Mouse (Mus musculus): ENCODE data around the gene Retreg1. TPM values are rescaled to one million over a fixed set of nuclear protein-coding genes. Genes with fewer than 3 reads are reported as not detected.

The Retreg1 gene
- total RNA-seq, 1 experiment = 7.1 TPM

DNA sequence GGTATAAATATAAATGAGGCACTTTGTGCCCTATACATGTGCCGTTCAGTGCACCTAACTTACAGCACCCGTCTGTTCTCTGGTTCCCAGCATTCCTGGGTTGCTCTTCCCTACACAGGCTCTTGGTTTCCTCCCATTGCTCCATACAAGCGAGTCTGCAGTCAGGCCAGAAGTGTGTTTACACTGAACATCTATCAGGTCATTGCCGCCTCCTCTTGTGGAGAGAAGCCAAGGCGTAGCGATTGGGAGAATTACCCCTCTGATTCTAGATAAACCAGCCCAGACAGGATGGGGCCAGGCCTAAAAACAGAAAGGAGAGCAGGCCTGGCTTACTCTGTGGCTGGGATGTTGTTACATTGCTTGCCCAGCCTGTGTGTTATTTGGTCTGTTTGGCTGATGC lies 33.3 kb upstream of the Retreg1 start:
- no peak overlapping the region for H3K9ac ChIP-seq (ENCODE audit: insufficient read depth, low read depth, low read length, poor library complexity, severe bottlenecking)
- H3K4me3 ChIP-seq (ENCODE audit: insufficient read depth in 1 of 2, low read depth in 1 of 2, low read length in 2 of 2, poor library complexity in 1 of 2, severe bottlenecking in 1 of 2) = no peak overlapping the region
- no peak overlapping the region for H3K27ac ChIP-seq (ENCODE audit: insufficient read depth, low read depth, low read length, poor library complexity, severe bottlenecking)
- in situ Hi-C loops (cut with MboI; ENCODE audit: low sequenced_read_pairs in 2 of 2, unreplicated experiment in 2 of 2) = loop anchor here in 1 of 2 experiments (10.0 kb wide), 1 partner anchor 145 kb away; no protein-coding TSS in a partner anchor
- peaks cover 0 to 4% of the 10 kb centered on the region in 2 experiments; a peak in 1 of 4 replicates for H3K4me1 ChIP-seq (ENCODE audit: control insufficient read depth in 2 of 2, insufficient read depth in 2 of 2, low read length in 2 of 2, poor library complexity in 1 of 2)
- H3K36me3 ChIP-seq (ENCODE audit: control insufficient read depth, insufficient read depth, low read length, poor library complexity, severe bottlenecking) = peaks cover 78% of the 10 kb centered on the region
- H3K9me3 ChIP-seq (ENCODE audit: control insufficient read depth, insufficient read depth, low read depth, low read length) = no peaks in the 10 kb centered on the region
- no peak for TF ChIP-seq ZNF384 (IDR thresholded peaks at IDR 0.05; ENCODE audit: low read depth, low read length)
- no peak for DNase-seq (ENCODE audit: low read depth, low spot score)

DNA sequence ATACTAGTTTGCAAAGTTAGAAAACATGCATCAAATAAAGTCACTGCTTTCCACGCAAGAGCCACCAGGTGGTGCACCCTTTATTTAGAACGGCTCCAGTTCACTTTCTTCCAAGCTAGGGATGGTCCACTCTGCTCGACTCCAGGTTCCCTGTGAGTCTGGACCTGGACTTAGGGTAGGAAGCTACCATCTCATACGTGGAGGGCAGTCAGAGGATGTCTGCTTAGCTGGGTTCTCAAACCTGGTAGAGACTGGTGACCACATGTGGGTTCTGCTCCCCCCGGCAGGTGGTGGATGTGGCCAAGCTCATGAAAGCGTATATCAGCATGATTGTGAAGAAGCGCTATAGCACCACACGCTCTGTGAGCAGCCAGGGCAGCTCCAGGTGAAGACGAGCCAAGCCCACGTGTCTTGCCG lies 31.1 kb upstream of the Retreg1 start:
- H3K9ac ChIP-seq (ENCODE audit: insufficient read depth, low read depth, low read length, poor library complexity, severe bottlenecking) = no peak overlapping the region
- in situ Hi-C loops (cut with MboI; ENCODE audit: low sequenced_read_pairs in 2 of 2, unreplicated experiment in 2 of 2) = no loop called here
- no peak for DNase-seq (ENCODE audit: low read depth, low spot score)
- H3K4me1 ChIP-seq (ENCODE audit: control insufficient read depth in 2 of 2, insufficient read depth in 2 of 2, low read length in 2 of 2, poor library complexity in 1 of 2) = peaks cover 0 to 4% of the 10 kb centered on the region in 2 experiments; a peak in 1 of 4 replicates
- no peak for TF ChIP-seq CHD2 (IDR thresholded peaks at IDR 0.05; ENCODE audit: low read depth, low read length)
- TF ChIP-seq ZC3H11A (IDR thresholded peaks at IDR 0.05; ENCODE audit: borderline replicate concordance, low read depth, low read length) = no peak
- no peak for TF ChIP-seq MAFK (IDR thresholded peaks at IDR 0.05; ENCODE audit: insufficient read depth, low read depth, low read length)
- no peak for TF ChIP-seq ZNF384 (IDR thresholded peaks at IDR 0.05; ENCODE audit: low read depth, low read length)
- TF ChIP-seq HCFC1 (IDR thresholded peaks at IDR 0.05; ENCODE audit: borderline replicate concordance, insufficient read depth, low read length) = no peak
- H3K9me3 ChIP-seq (ENCODE audit: control insufficient read depth, insufficient read depth, low read depth, low read length) = no peaks in the 10 kb centered on the region
- H3K36me3 ChIP-seq (ENCODE audit: control insufficient read depth, insufficient read depth, low read length, poor library complexity, severe bottlenecking) = peaks cover 58% of the 10 kb centered on the region
- H3K4me3 ChIP-seq (ENCODE audit: insufficient read depth in 1 of 2, low read depth in 1 of 2, low read length in 2 of 2, poor library complexity in 1 of 2, severe bottlenecking in 1 of 2) = no peak overlapping the region
- H3K27ac ChIP-seq (ENCODE audit: insufficient read depth, low read depth, low read length, poor library complexity, severe bottlenecking) = no peak overlapping the region; the same call in 1 of the 2 replicates

DNA sequence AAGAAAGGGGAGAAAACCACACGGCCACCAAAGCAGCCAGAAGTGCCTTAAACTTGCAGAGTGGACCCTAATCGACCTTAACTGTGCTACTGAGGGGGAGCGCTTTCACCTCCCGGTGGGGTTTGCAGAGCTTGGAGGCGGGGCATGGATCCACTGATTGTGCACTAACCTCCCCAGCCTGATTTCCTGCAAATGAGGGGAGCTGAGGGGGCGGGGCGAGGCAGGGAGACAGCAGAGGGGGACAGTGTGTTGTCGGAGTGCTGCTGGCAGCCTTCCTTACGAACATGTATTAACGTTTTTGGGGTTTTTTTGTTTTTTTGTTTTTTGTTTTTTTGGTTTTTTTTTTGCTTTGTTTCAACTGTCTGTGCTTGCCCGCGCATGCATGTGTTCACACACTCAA lies 30.5 kb upstream of the Retreg1 start:
- Histone ChIP-seq H3K4me3 (ENCODE audit: insufficient read depth in 1 of 2, low read depth in 1 of 2, low read length in 2 of 2, poor library complexity in 1 of 2, severe bottlenecking in 1 of 2) (no peak overlapping the region), H3K36me3 (ENCODE audit: control insufficient read depth, insufficient read depth, low read length, poor library complexity, severe bottlenecking) (peaks cover 51% of the 10 kb centered on the region), H3K4me1 (ENCODE audit: control insufficient read depth in 2 of 2, insufficient read depth in 2 of 2, low read length in 2 of 2, poor library complexity in 1 of 2) (peaks cover 0 to 4% of the 10 kb centered on the region in 2 experiments; a peak in 1 of 4 replicates), H3K9ac (ENCODE audit: insufficient read depth, low read depth, low read length, poor library complexity, severe bottlenecking) (no peak overlapping the region), H3K9me3 (ENCODE audit: control insufficient read depth, insufficient read depth, low read depth, low read length) (no peaks in the 10 kb centered on the region), H3K27ac (ENCODE audit: insufficient read depth, low read depth, low read length, poor library complexity, severe bottlenecking) (no peak overlapping the region)
- no peak for DNase-seq (ENCODE audit: low read depth, low spot score)
- in situ Hi-C loops (cut with MboI; ENCODE audit: low sequenced_read_pairs in 2 of 2, unreplicated experiment in 2 of 2) = no loop called here
- TF ChIP-seq MAFK (IDR thresholded peaks at IDR 0.05; ENCODE audit: insufficient read depth, low read depth, low read length) = no peak
- TF ChIP-seq ZNF384 (IDR thresholded peaks at IDR 0.05; ENCODE audit: low read depth, low read length) = no peak
- no peak for TF ChIP-seq ZC3H11A (IDR thresholded peaks at IDR 0.05; ENCODE audit: borderline replicate concordance, low read depth, low read length)
- TF ChIP-seq CHD2 (IDR thresholded peaks at IDR 0.05; ENCODE audit: low read depth, low read length) = no peak
- TF ChIP-seq HCFC1 (IDR thresholded peaks at IDR 0.05; ENCODE audit: borderline replicate concordance, insufficient read depth, low read length) = no peak

DNA sequence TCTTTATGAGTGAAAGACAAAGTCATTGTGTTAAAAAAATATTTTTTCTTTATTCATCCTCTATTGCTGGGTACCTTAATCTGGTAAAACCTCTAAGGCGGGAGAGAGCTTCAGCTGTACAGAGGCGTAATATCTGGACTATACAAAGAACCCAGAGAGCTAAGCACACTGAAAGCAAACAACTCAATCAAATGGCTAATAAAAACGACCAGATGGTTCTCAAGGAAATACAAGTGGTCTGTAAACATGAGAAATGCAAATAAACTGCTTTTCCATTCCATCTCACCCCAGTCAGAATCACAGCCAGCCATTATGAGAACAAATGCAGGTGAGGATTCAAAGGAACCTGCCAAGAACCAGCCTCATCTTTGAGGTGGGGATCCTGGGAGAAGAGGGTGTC lies 28.4 kb upstream of the Retreg1 start:
- in situ Hi-C loops (cut with MboI; ENCODE audit: low sequenced_read_pairs in 2 of 2, unreplicated experiment in 2 of 2) = no loop called here
- Histone ChIP-seq H3K4me3 (ENCODE audit: insufficient read depth in 1 of 2, low read depth in 1 of 2, low read length in 2 of 2, poor library complexity in 1 of 2, severe bottlenecking in 1 of 2) (no peak overlapping the region), H3K27ac (ENCODE audit: insufficient read depth, low read depth, low read length, poor library complexity, severe bottlenecking) (no peak overlapping the region), H3K4me1 (ENCODE audit: control insufficient read depth in 2 of 2, insufficient read depth in 2 of 2, low read length in 2 of 2, poor library complexity in 1 of 2) (peaks cover 0 to 4% of the 10 kb centered on the region in 2 experiments; a peak in 1 of 4 replicates), H3K9ac (ENCODE audit: insufficient read depth, low read depth, low read length, poor library complexity, severe bottlenecking) (no peak overlapping the region), H3K36me3 (ENCODE audit: control insufficient read depth, insufficient read depth, low read length, poor library complexity, severe bottlenecking) (peaks cover 32% of the 10 kb centered on the region), H3K9me3 (ENCODE audit: control insufficient read depth, insufficient read depth, low read depth, low read length) (no peaks in the 10 kb centered on the region)
- DNase-seq (ENCODE audit: low read depth, low spot score) = no peak
- TF ChIP-seq ZC3H11A (IDR thresholded peaks at IDR 0.05; ENCODE audit: borderline replicate concordance, low read depth, low read length) (no peak), ZNF384 (IDR thresholded peaks at IDR 0.05; ENCODE audit: low read depth, low read length) (no peak), MAFK (IDR thresholded peaks at IDR 0.05; ENCODE audit: insufficient read depth, low read depth, low read length) (no peak), HCFC1 (IDR thresholded peaks at IDR 0.05; ENCODE audit: borderline replicate concordance, insufficient read depth, low read length) (no peak), CHD2 (IDR thresholded peaks at IDR 0.05; ENCODE audit: low read depth, low read length) (no peak)

DNA sequence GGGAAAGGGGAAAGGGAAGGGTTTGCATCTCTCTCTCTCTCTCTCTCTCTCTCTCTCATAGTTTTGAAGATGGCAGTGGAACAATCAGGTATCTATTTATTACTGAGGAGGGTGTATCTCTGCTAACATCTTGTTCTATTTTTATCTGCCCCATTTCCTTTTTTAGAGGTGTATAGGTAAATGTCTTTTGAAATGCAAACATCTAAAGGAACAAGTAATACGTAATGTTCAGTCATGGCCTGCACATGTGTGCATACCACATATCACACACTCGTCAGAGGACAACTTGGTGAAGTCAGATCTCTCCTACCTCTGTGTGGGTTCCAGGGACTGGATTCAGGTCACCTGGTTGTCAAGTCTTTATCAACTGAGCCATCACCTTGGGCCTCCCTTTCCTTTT lies 25.8 kb upstream of the Retreg1 start:
- Histone ChIP-seq H3K4me1 (ENCODE audit: control insufficient read depth in 2 of 2, insufficient read depth in 2 of 2, low read length in 2 of 2, poor library complexity in 1 of 2) (no peaks in the 10 kb centered on the region), H3K9ac (ENCODE audit: insufficient read depth, low read depth, low read length, poor library complexity, severe bottlenecking) (no peak overlapping the region), H3K4me3 (ENCODE audit: insufficient read depth in 1 of 2, low read depth in 1 of 2, low read length in 2 of 2, poor library complexity in 1 of 2, severe bottlenecking in 1 of 2) (no peak overlapping the region), H3K27ac (ENCODE audit: insufficient read depth, low read depth, low read length, poor library complexity, severe bottlenecking) (no peak overlapping the region), H3K36me3 (ENCODE audit: control insufficient read depth, insufficient read depth, low read length, poor library complexity, severe bottlenecking) (peaks cover 5% of the 10 kb centered on the region), H3K9me3 (ENCODE audit: control insufficient read depth, insufficient read depth, low read depth, low read length) (no peaks in the 10 kb centered on the region)
- in situ Hi-C loops (cut with MboI; ENCODE audit: low sequenced_read_pairs in 2 of 2, unreplicated experiment in 2 of 2) = no loop called here
- DNase-seq (ENCODE audit: low read depth, low spot score) = no peak
- no peak for TF ChIP-seq HCFC1 (IDR thresholded peaks at IDR 0.05; ENCODE audit: borderline replicate concordance, insufficient read depth, low read length)
- no peak for TF ChIP-seq MAFK (IDR thresholded peaks at IDR 0.05; ENCODE audit: insufficient read depth, low read depth, low read length)
- TF ChIP-seq ZNF384 (IDR thresholded peaks at IDR 0.05; ENCODE audit: low read depth, low read length) = no peak
- no peak for TF ChIP-seq ZC3H11A (IDR thresholded peaks at IDR 0.05; ENCODE audit: borderline replicate concordance, low read depth, low read length)
- no peak for TF ChIP-seq CHD2 (IDR thresholded peaks at IDR 0.05; ENCODE audit: low read depth, low read length)
